Mouse (Mus musculus) left cerebral cortex, postnatal 25 days (tissue): ENCODE results near the gene Krr1. TPM values are rescaled to one million over a fixed set of nuclear protein-coding genes. Genes with fewer than 3 reads are reported as not detected.
A peak's percentile ranks its signal among the peaks of the same experiment; 100 is the strongest.
"Not testable (repeated sequence)": the region's sequence is repeated elsewhere in the genome, so short reads cannot be mapped to it uniquely, and the experiment has no call there.

ENCODE experiments used
- DNase-seq, 2 experiments: peaks; one replicate each; pipeline ENCODE4 v3.0.0; 2022; ENCODE audit warnings: low spot score in 2 of 2, mixed read lengths in 1 of 2
- intact Hi-C: fragments of 180-260 bp; cut with DNase I; formaldehyde crosslinking; loops from one replicate; pipeline ENCODE4 v1.15.1; 2025
- total RNA-seq, 2 experiments: library from RNA; stranded (reverse); gene quantifications; 2 replicates each; pipeline ENCODE4 v1.2.3; 2021

Krr1 gene
- total RNA-seq, 2 experiments from 2014 or later, result 32.6 to 39.8 TPM

- no peak for DNase-seq
- intact Hi-C loops, result no loop called here
These were observed 12.0 kb upstream of the Krr1 start for GRCm38 (mm10) chr10:111960459-111960858.

DNA sequence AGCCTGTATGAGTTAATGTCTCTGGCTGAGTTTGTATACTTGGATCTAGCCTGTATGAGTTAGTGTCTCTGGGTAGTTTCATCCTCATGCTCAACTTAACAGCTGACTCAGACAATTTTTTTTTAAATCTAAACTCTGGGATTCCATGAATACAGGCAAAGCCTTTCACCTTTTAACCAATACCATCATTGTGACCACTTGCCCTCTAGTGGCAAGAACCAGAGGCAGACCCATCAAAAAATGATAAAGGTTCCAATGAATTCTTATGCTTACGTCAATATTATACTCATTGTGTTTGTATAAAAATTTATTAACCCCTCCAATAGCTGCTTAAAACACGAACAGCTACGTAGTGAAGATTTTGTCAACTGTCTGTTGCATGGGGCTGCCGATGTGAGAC is 6.1 kb upstream of the Krr1 start:
- intact Hi-C loops, result no loop called here
- no peak for DNase-seq

DNA sequence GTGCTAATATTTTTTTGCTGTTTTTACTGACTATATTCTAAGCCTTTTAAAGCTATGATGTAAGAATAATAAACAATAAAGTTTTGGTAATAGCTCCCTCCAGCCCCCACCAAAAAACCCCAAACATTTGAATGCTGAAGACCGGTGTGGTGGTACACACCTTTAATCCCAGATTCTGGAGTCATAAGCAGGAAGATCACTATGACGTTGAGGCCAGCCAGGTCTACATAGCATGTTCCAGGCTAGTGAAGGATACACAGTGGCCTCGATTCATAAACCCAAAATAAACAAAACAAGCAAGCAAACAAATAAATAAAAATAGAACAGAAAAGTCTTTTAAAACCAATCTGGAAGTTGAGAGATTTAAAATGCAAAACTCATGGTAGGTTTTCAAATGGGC is 535 bp upstream of the Krr1 start:
- intact Hi-C loops, result no loop called here
- no peak for DNase-seq

GRCm38 (mm10) chr10:111977584-111977983 is 5.1 kb downstream of the Krr1 start:
- DNase-seq, result peak; percentile 58 to 65
- intact Hi-C loops, result loop anchor here (5.0 kb wide), 2 partner anchors 130 to 185 kb away; partner anchors contain the start of genes Caps2 and Glipr1l3

DNA sequence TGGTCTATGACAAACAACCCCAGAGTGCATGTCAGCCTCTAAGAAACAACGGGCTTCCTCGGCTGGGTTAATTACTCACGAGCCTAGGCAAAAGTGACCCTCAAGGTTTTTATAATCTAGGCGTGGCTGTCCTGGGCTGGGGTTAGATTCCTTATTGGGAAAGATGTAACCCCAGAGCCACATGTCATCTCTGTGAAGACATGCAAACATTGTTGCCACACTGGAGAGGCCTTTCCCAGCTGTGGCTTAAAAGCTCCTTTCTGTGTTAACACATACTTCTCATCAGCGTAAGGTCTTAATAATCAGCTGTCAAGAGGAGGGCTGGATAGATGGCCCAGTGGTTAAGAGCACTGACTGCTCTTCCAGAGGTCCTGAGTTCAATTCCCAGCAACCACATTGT is 10.6 kb downstream of the Krr1 start:
- intact Hi-C loops, result loop anchor here (5.0 kb wide), 1 partner anchor 819 kb away; no protein-coding TSS in a partner anchor
- DNase-seq, result no peak

DNA sequence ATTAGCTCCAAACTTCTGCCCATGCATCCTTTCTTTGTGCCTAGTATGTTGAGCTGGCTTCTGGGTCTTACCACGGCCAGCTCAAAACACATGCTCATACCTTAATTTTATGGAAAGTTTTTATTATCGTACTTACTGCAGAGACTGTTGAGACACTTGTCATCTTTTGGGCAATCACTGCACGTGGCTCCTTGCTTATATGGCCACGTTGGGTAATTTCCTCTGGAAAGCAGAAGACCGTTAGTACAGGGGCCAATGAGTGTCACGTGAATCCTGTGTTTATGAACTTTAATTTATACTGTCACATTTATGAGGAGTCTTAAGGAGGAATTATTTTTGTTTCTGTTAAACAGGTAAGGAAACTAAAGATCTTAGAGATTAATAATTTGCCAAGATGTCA is 14.0 kb downstream of the Krr1 start:
- intact Hi-C loops, result no loop called here
- DNase-seq, result no peak

DNA sequence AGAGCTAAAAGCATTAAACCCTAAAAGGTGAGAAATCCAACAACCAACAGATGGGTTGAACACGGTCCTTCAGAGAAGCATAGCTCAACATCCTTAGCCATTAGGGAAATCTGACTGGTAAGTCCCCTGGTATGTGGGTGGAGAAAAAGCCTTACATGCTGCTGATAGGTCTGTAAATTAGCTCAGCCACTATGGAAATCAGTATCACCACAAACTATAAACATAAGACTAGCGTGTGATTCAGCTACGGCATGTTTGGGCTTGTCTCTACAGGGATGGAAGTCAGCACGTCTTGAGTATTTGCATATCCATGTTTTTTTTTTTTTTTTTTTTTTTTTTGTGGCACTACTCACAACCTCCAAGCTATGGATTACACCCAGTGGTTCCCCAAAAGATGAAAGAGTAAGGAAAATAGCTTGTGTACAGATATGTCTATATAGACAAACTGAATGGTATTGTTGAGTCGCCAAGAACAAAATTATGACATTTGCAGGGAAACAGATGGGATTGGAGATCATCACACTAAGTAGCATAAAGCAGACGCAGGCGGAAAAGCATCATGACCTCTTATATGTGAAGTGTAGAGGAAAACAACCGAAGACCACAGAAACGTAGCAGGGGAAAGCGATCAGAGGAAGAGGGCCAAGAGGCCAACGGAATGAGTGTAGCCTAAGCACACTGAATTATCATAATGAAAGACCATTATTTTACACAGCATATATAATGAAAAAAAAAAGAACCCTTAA is 23.5 kb downstream of the Krr1 start:
- no peak for DNase-seq
- intact Hi-C loops, result no loop called here

GRCm38 (mm10) chr10:111996549-111996904 is 24.1 kb downstream of the Krr1 start:
- DNase-seq, result no peak
- intact Hi-C loops, result no loop called here

- DNase-seq, result no peak
- intact Hi-C loops, result no loop called here
These were observed 24.5 kb downstream of the Krr1 start for GRCm38 (mm10) chr10:111996911-111997347.

DNA sequence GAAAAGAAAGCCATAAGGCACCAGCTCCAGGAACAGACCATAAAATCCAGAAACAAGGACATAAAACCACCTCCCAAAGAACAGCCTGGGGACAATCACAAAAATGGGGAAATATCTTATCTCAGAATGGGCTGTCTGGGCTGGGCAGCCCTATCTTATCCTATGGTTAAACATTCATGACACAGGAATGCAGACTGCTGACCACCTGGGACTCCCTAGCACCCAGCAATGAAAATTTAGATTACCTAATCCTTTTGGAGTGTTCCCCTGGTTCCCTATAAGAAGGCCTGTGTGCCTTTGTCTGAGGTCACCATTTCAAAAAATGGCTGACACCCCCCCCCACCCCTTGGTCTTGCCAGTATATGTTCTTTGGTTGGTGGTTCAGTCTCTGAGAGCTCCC is 25.2 kb downstream of the Krr1 start:
- intact Hi-C loops, result no loop called here
- no peak for DNase-seq

GRCm38 (mm10) chr10:111999765-112000164 is 27.3 kb downstream of the Krr1 start:
- intact Hi-C loops, result no loop called here
- no peak for DNase-seq

- intact Hi-C loops, result no loop called here
- DNase-seq, result no peak
These were observed 28.1 kb downstream of the Krr1 start for GRCm38 (mm10) chr10:112000568-112000967.

- DNase-seq, result no peak
- intact Hi-C loops, result no loop called here
These were observed 28.9 kb downstream of the Krr1 start for GRCm38 (mm10) chr10:112001350-112001749.

- no peak for DNase-seq
- intact Hi-C loops, result no loop called here
These were observed 29.5 kb downstream of the Krr1 start for GRCm38 (mm10) chr10:112001756-112002520.

- no peak for DNase-seq
- intact Hi-C loops, result no loop called here
These were observed 30.2 kb downstream of the Krr1 start, which contains the start of gene Glipr1 for GRCm38 (mm10) chr10:112002544-112003215. TSS of gene Glipr1 (minus strand) at chr10:112002631.

GRCm38 (mm10) chr10:112009511-112009910 is 37.0 kb downstream of the Krr1 start:
- DNase-seq, intact Hi-C loops: not testable (repeated sequence)

GRCm38 (mm10) chr10:112023585-112023984 is 51.1 kb downstream of the Krr1 start:
- no peak for DNase-seq
- intact Hi-C loops, result no loop called here

DNA sequence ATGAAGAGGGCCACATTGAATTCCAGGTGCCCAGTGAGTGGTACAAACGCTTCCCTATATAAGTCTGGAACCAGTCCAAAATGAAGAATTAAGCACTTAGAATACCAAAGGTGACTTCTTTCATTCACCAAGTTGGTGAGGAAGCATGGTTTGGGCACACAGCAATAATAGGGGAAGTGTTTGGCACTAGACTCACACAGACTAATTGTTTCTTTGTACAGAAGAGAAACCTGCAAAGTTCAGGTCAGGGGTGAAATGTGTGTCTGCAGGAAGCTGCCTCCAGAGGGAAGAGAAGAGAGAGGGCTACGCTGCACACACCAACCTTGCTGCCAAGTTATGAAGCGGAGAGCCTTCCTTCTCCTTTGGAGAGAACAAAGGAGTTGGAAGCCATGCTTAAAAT is 56.2 kb downstream of the Krr1 start:
- DNase-seq, intact Hi-C loops: not testable (repeated sequence)
